Mouse (Mus musculus): ENCODE measurements around the gene Cdh15.

The Cdh15 gene

DNA sequence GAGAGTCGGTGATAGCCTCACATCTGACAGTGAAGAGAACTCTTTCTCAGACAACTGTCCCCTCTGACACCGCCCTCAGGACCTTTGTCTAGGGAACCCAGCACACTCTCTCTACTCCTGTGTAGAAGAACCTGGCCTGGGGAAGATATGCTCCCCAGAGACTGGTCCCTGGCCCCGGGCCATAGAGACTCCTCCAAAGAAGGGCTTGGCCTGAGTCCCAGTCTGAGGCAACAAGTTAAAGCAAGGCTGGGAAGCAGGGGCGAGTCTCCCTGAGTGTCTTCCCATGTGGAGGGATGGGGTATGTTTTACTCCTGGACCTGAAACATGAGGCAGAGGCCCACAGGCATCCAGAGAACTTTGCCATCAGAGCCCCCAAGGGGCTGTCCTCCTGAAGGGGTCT is 2.1 kb upstream of the Cdh15 start:
- DNase-seq: no peak

DNA sequence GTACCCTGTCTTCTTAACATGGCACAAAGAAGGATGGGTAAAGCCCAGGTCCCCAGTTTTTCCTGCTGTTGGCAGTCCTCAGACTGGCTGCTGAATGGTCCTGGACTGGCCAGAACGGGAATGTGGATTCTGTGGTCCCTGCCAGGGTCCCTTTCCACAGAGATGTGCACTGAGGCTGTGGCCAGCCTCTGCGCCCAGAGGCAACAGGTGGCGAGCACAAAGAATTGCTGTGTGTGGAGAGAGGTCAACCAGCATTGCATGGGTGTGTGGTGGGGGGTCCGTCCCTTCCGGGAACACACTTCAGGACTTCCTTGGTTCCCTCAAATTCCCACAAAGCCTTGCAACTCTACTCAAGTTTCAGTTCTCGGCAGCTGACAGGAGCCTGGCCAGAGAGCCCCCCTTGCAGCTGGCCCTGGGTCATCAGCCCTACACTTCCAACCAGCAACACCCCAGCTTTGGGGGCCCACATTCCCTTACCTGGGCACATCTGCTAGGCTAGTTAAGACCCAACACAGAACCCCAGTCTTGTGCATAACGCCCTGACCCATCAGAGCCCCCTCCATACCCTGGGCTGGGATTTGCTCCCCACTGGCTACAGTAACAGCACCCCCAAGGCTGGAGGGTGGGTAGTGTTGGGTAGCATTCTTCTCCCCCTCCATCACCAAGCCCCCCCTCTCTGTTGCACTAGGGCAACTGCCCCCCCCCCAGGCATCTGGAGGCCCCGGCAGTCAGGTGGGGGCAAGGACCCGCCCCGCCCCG is 1.6 kb downstream of the Cdh15 start:
- DNase-seq: no peak

- DNase-seq: no peak
Measured at GRCm38 (mm10) chr8:122850641-122851240, 3.0 kb downstream of the Cdh15 start.

DNA sequence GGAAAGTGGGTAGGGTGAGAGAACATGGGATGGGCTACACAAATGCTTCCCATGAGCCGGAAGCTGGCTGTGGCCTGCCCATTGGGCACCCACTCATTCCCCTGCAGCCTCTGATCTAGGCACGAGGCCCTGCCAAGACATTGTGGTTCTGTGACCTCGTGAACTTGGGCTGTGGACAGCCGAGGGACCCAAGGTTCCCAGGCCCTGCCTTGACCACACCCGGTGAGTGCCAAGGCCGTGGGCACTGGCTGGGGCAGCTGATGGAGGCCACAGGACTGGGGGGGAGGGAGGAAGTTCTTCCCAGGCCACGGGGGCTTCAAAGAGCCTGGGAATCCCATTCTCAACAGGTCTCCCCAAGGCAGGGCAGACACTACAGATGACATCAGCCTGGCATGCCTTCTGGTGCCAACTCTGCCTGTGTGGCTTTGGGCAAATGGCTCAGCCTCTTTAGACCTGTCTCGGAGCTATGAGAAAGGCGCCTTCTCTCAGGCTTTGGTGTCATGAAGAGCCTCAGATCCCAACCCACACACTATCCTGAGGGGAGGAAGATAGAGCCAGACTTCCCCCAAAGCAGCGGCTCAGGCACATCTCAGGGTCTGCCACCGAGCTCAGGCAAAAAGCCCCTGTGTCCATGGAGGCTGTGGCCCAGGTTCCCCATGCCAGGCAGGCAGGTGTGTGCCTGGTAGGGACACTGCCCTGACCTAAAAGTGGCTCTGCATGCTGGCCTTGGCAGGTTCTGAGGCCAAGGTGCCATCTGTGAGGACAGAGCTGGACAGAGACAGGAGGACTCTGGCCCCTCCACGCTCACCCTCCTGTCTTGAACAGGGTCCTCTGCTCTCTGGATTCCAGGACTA is 4.2 kb downstream of the Cdh15 start:
- peak; percentile 97 for DNase-seq

DNA sequence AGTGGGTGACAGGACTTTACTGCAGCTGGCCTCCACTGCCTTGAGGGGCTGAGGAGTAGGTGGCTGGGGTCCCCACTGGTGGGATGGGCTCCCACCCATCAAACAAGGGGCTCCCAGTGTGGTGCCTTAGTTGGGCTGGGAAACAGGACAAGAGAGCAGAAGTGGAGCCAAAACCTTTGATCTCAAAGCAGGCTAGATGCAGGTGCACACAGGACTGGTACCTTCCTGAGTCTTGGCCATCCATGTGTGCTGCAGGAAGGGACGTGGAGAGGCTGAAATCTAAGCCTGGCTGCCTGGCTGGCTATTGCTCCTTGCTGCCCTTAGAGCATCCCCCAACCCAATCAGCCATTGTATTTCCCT is 4.8 kb downstream of the Cdh15 start:
- DNase-seq: peak; percentile 94

DNA sequence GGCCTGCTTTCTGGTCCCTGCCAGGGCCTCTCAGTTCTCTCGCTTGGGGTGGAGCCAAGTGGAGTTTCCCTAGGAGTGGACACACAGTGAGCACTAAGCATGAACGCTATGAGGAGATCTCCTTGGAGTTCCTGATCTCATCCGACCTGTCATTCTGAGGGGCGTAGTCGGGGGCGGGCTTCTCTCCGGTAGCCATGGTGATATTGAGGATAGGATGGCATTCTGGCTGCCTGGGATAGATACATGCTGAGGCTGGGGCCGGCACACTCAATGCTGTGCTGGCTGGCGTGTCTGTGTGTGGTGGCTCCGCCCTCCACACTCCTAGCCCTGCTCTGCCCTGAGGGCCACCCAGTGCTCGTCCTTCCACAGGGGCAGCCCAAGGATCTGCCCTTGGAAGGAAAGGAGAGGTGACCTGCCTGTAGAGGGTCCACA is 5.6 kb downstream of the Cdh15 start:
- peak; percentile 88 for DNase-seq

DNA sequence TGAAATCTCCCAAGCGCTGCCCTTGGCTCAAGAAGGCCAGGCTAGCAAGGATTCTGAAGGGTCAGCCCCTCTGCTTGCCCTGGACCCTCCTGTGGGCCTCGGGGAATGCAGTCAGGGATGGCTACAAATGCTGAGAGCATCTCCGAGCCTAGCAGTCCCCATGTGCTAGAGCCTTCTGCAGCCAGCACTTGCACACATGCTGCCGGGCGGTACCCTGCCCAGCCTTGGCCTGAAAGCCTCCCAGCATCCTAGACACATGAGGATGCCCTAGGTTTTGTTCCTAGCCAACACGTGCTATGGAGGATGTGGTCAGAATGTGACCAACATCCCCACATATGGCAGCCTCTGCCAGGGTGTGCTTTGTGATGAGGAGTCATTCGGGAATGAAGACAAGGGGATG is 6.6 kb downstream of the Cdh15 start:
- no peak for DNase-seq

DNA sequence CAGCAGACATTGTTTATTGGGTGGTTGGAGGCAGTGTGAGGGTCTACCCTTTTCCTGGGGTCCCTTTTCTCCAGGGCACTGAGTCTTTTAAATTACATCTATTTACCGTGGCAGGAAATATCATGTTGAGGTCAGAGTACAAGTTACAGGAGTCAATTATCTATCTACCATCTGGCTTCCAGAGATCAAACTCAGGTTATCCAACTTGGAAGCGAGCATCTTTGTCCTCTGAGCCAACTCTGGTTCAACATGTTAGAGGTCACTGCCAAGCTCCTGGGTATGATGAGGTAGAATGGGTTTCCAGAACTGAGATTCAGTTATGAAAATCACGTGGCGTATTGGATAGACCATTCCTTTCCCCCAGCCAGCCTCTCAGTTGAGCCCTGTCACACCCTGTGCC is 7.4 kb downstream of the Cdh15 start:
- DNase-seq: no peak

- DNase-seq: peak; percentile 71
Measured at GRCm38 (mm10) chr8:122856288-122856687, 8.5 kb downstream of the Cdh15 start.

DNA sequence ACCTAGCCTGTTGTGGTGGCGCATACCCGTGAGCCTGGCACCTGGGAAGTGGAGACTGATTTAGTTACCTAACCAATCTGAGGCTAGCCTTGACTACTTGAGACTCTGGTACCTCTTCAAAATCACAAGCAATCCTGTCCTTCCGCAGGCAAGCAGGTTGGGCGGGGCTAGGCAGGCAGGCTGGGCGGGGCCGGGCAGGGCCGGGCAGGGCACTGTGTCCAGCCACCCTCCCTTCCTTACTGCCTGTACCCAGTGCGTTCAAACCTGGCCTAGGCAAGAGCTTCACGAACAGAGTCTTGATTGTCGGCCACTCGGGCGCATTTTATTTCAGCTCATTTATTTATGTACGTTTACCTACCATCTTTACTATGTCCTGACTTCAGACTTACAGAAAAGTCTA is 12.1 kb downstream of the Cdh15 start:
- no peak for DNase-seq

DNA sequence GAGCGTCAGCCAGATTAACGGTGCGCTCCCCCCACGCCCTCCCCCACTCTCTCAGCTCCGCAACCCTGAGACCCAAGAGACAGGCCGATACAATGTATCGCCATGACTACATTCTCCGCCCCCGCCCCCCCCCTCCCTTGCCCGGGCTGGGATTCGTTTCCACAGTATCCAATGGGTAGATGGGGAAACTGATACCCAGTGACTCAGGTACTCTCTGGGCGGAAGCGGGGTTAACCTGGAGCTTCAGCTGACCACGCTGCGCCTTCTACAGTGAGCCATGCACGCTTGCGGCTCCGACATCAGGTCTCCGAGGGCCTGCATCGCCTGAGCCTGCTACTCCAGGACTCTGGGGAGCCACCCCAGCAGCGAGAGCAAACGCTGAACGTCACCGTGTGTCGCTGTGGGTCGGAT is 17.0 kb downstream of the Cdh15 start:
- DNase-seq: no peak

GRCm38 (mm10) chr8:122865441-122865840 is 17.7 kb downstream of the Cdh15 start:
- DNase-seq: no peak

DNA sequence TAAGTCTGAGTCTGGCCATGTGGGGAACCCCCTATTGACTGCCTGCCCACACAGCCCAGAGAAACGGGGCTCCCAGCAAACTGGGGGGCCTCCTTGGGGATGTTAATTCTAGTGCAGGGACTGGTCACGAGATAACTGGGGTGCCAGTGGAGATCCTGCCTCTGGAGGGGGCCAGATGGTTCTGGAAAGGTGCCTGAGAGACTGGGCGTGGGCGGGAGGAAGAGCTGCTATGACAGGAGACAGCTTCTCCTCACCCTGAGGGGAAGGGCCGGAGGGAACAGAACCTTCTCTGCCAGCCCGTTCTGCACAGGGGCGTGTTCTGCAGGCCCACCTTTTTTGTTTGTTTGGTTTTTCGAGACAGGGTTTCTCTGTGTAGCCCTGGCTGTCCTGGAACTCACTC is 18.5 kb downstream of the Cdh15 start:
- DNase-seq: no peak

GRCm38 (mm10) chr8:122867982-122868381 is 20.2 kb downstream of the Cdh15 start:
- DNase-seq: no peak

- DNase-seq: peak; percentile 78
Measured at GRCm38 (mm10) chr8:122870377-122870863, 22.7 kb downstream of the Cdh15 start.

GRCm38 (mm10) chr8:122871663-122872062 is 23.9 kb downstream of the Cdh15 start:
- no peak for DNase-seq

GRCm38 (mm10) chr8:122873171-122873570 is 25.4 kb downstream of the Cdh15 start:
- peak; percentile 83 for DNase-seq

GRCm38 (mm10) chr8:122875186-122875585 is 27.4 kb downstream of the Cdh15 start:
- DNase-seq: no peak

GRCm38 (mm10) chr8:122878231-122878630 is 30.5 kb downstream of the Cdh15 start:
- no peak for DNase-seq

DNA sequence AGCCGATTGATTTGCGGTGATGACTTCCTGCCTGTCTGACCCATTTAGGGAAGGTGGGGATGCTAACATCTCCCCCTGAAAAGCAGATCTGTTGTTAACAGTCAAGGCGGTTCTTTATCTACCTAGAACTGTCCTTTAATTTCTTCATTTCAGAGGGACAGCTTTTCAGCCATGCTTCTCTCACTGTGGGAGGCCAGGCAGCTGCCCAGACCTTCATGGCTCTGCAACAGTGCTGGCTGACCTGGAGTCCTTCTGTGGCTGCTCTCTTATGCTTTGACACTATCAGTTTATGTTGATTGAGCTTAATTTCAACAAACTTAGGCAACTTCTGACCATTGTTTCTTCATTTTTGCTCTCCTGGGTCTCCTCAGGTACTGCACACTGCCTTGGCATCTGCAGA is 32.5 kb downstream of the Cdh15 start:
- peak; percentile 74 for DNase-seq

DNA sequence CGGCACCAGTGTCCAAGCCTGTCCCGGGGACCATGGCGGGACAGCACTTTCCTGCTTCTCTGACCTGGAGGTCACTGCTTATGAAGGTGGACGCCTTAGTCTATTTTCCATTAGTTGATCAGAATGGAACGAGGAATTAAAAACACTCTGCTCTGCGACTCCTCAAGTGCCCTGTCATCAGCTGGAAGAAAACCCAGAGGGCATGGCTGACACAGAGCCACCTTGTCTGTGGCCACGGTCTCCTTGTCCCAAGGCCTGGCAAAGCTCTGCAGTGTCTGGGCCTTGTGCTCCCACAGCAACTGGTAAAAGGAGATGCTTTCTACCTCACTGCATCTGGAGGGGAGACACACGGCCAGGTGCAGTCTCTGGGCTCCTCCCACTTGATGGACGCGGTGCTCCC is 35.9 kb downstream of the Cdh15 start:
- DNase-seq: no peak

DNA sequence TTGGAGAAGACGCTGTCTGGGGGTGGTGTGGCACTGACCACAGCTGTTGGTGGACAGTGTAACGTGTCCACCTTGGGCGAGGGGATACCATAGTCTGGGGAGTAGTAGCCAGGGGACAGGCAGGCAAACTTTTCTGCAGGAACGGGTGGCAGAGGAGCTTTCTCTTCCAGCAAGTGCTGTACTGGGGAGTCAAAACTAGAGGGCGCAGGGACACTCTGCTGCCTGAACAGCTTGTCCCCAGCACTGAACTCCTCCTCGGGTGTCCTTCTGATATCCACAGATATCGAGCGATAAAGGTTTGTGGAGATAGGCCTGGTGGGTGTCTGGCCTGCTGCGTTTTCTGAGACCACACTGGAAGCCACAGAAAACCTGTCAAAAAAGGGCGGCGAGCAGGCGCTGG is 43.7 kb downstream of the Cdh15 start:
- no peak for DNase-seq

- no peak for DNase-seq
Measured at GRCm38 (mm10) chr8:122893451-122893850, 45.7 kb downstream of the Cdh15 start.

- DNase-seq: no peak
Measured at GRCm38 (mm10) chr8:122896317-122896716, 48.6 kb downstream of the Cdh15 start.
